Mouse (Mus musculus): ENCODE data around the gene Xirp1.

DNA sequence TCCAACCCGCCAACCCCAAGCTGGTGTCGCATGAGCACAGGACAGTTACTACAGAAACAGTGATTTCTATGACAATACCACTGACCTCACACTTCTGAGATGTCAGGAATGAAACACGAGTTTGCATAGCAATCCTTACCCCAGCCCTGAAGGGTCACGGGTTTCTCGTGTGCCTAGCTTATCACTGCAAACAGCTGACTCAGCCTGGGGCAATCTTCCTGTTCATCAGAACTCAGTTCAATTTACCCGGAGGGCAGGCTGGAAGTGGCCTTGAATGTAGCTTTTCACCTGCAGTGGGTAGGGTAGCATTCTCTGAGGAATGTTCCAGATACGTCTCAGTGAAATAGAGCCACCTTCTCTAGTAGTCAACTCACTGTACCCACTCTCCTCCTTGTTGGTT is 29.2 kb downstream of the Xirp1 start:
- TF ChIP-seq EP300 (IDR thresholded peaks at IDR 0.05; ENCODE audit: low read depth) (no peak), CTCF (IDR thresholded peaks at IDR 0.05; ENCODE audit: low read depth) (no peak)
